In genomic region chr6:134082229-134082920, GRCm38 (mm10) we compare ENCODE assay signal across 21 mouse cellular contexts. TPM values are rescaled to one million over a fixed set of nuclear protein-coding genes. Genes with fewer than 3 reads are reported as not detected.
DNase-seq lines count a peak whose midpoint lies in the region; ATAC-seq and TF ChIP-seq lines count a peak whose summit lies in the region.
"Had no signal": no experiment of that assay in that cellular context is flagged by ENCODE, and none has a peak within 500 bp of the region (broad histone marks: within the 10 kb centered on the region; RNA-seq: fewer than 3 reads in every experiment).

No protein-coding gene starts in this region.

- ATAC-seq in liver, embryonic 14.5 days (ENCODE audit: insufficient read depth) = peak; percentile 66
- ATAC-seq in kidney, embryonic 15.5 days (replicated peaks; ENCODE audit: low FRiP score) = no peak
- ATAC-seq: forebrain, postnatal 0 days; hindbrain, postnatal 0 days had no signal

- H3K4me3 ChIP-seq in liver, embryonic 14.5 days (ENCODE audit: insufficient read depth in 1 of 2, low read depth in 2 of 2, low read length in 2 of 2) = 0 out of 4 replicates have a peak overlapping the region, but pooled peaks of 1 of the 2 experiments have one; percentile 11
- H3K4me3 ChIP-seq in heart, adult 2 months = no peak overlapping the region
- H3K4me3 ChIP-seq in kidney, embryonic 15.5 days (replicated peaks) = no peak overlapping the region
- H3K4me3 ChIP-seq: embryonic facial prominence, embryonic 12.5 days; heart, embryonic 13.5 days; limb, embryonic 13.5 days; midbrain, embryonic 12.5 days; neural tube, embryonic 15.5 days had no signal

- H3K27ac ChIP-seq in liver, embryonic 14.5 days = no peak overlapping the region
- H3K27ac ChIP-seq in heart, adult 2 months = no peak overlapping the region
- H3K27ac ChIP-seq in kidney, embryonic 15.5 days = no peak overlapping the region
- H3K27ac ChIP-seq: embryonic facial prominence, embryonic 12.5 days; heart, embryonic 13.5 days; hindbrain, postnatal 0 days; limb, embryonic 13.5 days; midbrain, embryonic 12.5 days; neural tube, embryonic 15.5 days had no signal

- H3K27me3 ChIP-seq in liver, embryonic 14.5 days (ENCODE audit: control insufficient read depth, insufficient read depth, low read length) = no peaks in the 10 kb centered on the region
- H3K27me3 ChIP-seq in heart, adult 2 months (ENCODE audit: control insufficient read depth, insufficient read depth, low read length) = no peaks in the 10 kb centered on the region
- no peaks in the 10 kb centered on the region for H3K27me3 ChIP-seq in kidney, embryonic 15.5 days
- H3K27me3 ChIP-seq: embryonic facial prominence, embryonic 12.5 days; heart, embryonic 13.5 days; limb, embryonic 13.5 days; midbrain, embryonic 12.5 days; neural tube, embryonic 15.5 days had no signal

- H3K9me3 ChIP-seq in liver, embryonic 14.5 days (ENCODE audit: control insufficient read depth, low read length) = no peaks in the 10 kb centered on the region
- no peaks in the 10 kb centered on the region for H3K9me3 ChIP-seq in kidney, embryonic 15.5 days (replicated peaks)
- H3K9me3 ChIP-seq: embryonic facial prominence, embryonic 12.5 days; heart, embryonic 13.5 days; limb, embryonic 13.5 days; midbrain, embryonic 12.5 days; neural tube, embryonic 15.5 days had no signal

- intact Hi-C loops in heart, adult 2 months (cut with DNase I) = no loop called here

- 0 out of 2 replicates have a peak, but pooled peaks cover 1% of the 10 kb centered on the region for H3K79me2 ChIP-seq in heart, adult 2 months (replicated peaks; ENCODE audit: control insufficient read depth, insufficient read depth, low read length)

- peak overlapping the region; percentile 36 for H3K4me2 ChIP-seq in liver, embryonic 14.5 days (ENCODE audit: low read depth)
- H3K4me2 ChIP-seq in kidney, embryonic 15.5 days = no peak overlapping the region
- H3K4me2 ChIP-seq: embryonic facial prominence, embryonic 12.5 days; heart, embryonic 13.5 days; limb, embryonic 13.5 days; midbrain, embryonic 12.5 days; neural tube, embryonic 15.5 days had no signal

- DNase-seq in adrenal gland, adult 2 months = peak; percentile 73
- DNase-seq in adrenal gland, adult 8-10 months = no peak
- DNase-seq in 3134 (ENCODE audit: extremely low read depth, insufficient read length, low spot score) = peak; percentile 27
- DNase-seq in MEL-GATA-1-ER (ENCODE audit: extremely low read depth, low read depth) = peak; percentile 45
- DNase-seq in liver, embryonic 14.5 days (ENCODE audit: low read depth in 3 of 3, low spot score in 3 of 3) = peak in 2 of 3 experiments; percentile 22 to 42
- DNase-seq in heart, adult 2 months = no peak
- no peak for DNase-seq in right cerebral cortex, adult 2 months (ENCODE audit: low spot score in 2 of 2)
- DNase-seq: cerebellum, adult 8-10 months; forebrain, postnatal 0 days; heart, postnatal 36 days; kidney, adult 2 months; kidney, postnatal 36 days; lung, postnatal 10 days; thymus, postnatal 36 days had no signal

- WGBS in liver, embryonic 14.5 days (ENCODE audit: insufficient replicate concordance) = 24% methylated on average over 15 of the region's 15 CpGs
- 87% methylated on average over 15 of the region's 15 CpGs for WGBS in heart, adult 2 months
- WGBS in kidney, embryonic 15.5 days = 85% methylated on average over 15 of the region's 15 CpGs

- TF ChIP-seq EP300 in liver, embryonic 14.5 days (IDR thresholded peaks at IDR 0.05; ENCODE audit: low read depth) = no peak
- no peak for TF ChIP-seq EP300 in heart, adult 2 months (IDR thresholded peaks at IDR 0.05; ENCODE audit: insufficient read depth, low read depth, low read length)

- TF ChIP-seq CTCF in liver, embryonic 14.5 days (IDR thresholded peaks at IDR 0.05; ENCODE audit: low read depth) = no peak
- TF ChIP-seq CTCF in heart, adult 2 months (IDR thresholded peaks at IDR 0.05) = no peak

- TF ChIP-seq POLR2A in heart, adult 2 months (IDR thresholded peaks at IDR 0.05; ENCODE audit: insufficient read depth, low read depth, low read length) = no peak

- H3K36me3 ChIP-seq in liver, embryonic 14.5 days (replicated peaks; ENCODE audit: control insufficient read depth, insufficient read depth, low read depth) = no peaks in the 10 kb centered on the region
- peaks cover 6% of the 10 kb centered on the region; the same call in 1 of the 2 replicates for H3K36me3 ChIP-seq in heart, adult 2 months (ENCODE audit: control insufficient read depth, insufficient read depth, low read length)
- no peaks in the 10 kb centered on the region; the same call in 1 of the 2 replicates for H3K36me3 ChIP-seq in kidney, embryonic 15.5 days
- H3K36me3 ChIP-seq: midbrain, embryonic 12.5 days; neural tube, embryonic 15.5 days had no signal

- peaks cover 0 to 11% of the 10 kb centered on the region in 2 experiments; a peak in 2 of 4 replicates for H3K4me1 ChIP-seq in liver, embryonic 14.5 days (replicated peaks; ENCODE audit: control insufficient read depth in 2 of 2, insufficient read depth in 2 of 2, low read length in 1 of 2)
- H3K4me1 ChIP-seq in heart, adult 2 months (ENCODE audit: control insufficient read depth, insufficient read depth, low read length) = peaks cover 7% of the 10 kb centered on the region
- H3K4me1 ChIP-seq in kidney, embryonic 15.5 days = 0 out of 2 replicates have a peak, but pooled peaks cover 2% of the 10 kb centered on the region
- H3K4me1 ChIP-seq: midbrain, embryonic 12.5 days had no signal

- H3K9ac ChIP-seq in liver, embryonic 14.5 days (replicated peaks) = no peak overlapping the region
- H3K9ac ChIP-seq in heart, adult 2 months (ENCODE audit: low read depth, low read length) = no peak overlapping the region
- no peak overlapping the region for H3K9ac ChIP-seq in kidney, embryonic 15.5 days
- H3K9ac ChIP-seq: embryonic facial prominence, embryonic 12.5 days; forebrain, postnatal 0 days; heart, embryonic 13.5 days; limb, embryonic 13.5 days; midbrain, embryonic 12.5 days; neural tube, embryonic 15.5 days had no signal

RNA-seq across cellular contexts. Expression of gene Etv6, which starts 46.9 kb away (rescaled TPM):
- 10 to 100 TPM; 33.0 to 60.5 TPM for total RNA-seq in adrenal gland, adult 2 months (2021)
- 34.1 and 36.5 TPM in 2 replicates for polyA plus RNA-seq in adrenal gland, adult 2 months (2012; rRNA removed)
- total RNA-seq in adrenal gland, adult 8-10 months (2022) = 10 to 100 TPM; 40.4 to 49.6 (median 43.5) TPM
- 3.0 and 3.4 TPM in 2 replicates for polyA plus RNA-seq in liver, embryonic 14.5 days (2012; rRNA removed)
- polyA plus RNA-seq in liver, embryonic 14.5 days (2014; fragmentation: Nextera tagmentation; extraction: Ambion mirVana) = 2.6 and 3.0 TPM in 2 replicates
- 10 to 100 TPM; 11.4 to 14.0 TPM for total RNA-seq in heart, adult 2 months (2021)
- 9.8 and 12.7 TPM in 2 replicates for polyA plus RNA-seq in heart, adult 2 months (2012; rRNA removed)
- 11.4 and 13.0 TPM in 2 replicates for polyA plus RNA-seq in kidney, embryonic 15.5 days (2015; fragmentation: Nextera tagmentation; extraction: Ambion mirVana)

Comparison
In these comparisons a context has a peak if more than half of its experiments do, and no peak if none do; other contexts are left out.
1. DNase-seq: peak in adrenal gland, adult 2 months (single experiment), 3134 (single experiment), MEL-GATA-1-ER (single experiment) and liver, embryonic 14.5 days (2 of 3); none in adrenal gland, adult 8-10 months (single experiment), heart, adult 2 months (0 of 2) and right cerebral cortex, adult 2 months (0 of 2).